Mouse (Mus musculus) embryonic facial prominence, embryonic 10.5 days (tissue): ENCODE data around the gene Lrrc34. TPM values are rescaled to one million over a fixed set of nuclear protein-coding genes. Genes with fewer than 3 reads are reported as not detected.

Experiments
- DNase-seq: peaks from one replicate; pipeline ENCODE4 v3.0.0-alpha.2; 2017; ENCODE audit warnings: low spot score
- H3K27ac ChIP-seq: fragments of 300-500 bp; sonication (generic); replicated peaks from 2 replicates; pipeline ENCODE4 v1.5.1; 2016; ENCODE audit warnings: mild to moderate bottlenecking
- H3K27me3 ChIP-seq: fragments of 300-500 bp; sonication (generic); replicated peaks from 2 replicates; pipeline ENCODE4 v1.6.1; 2016; ENCODE audit warnings: low read depth, mild to moderate bottlenecking; ENCODE audit not compliant: poor library complexity, severe bottlenecking
- H3K36me3 ChIP-seq: fragments of 300-500 bp; sonication (generic); replicated peaks from 2 replicates; pipeline ENCODE4 v1.6.1; 2016; ENCODE audit warnings: mild to moderate bottlenecking, moderate library complexity
- H3K4me1 ChIP-seq: fragments of 300-500 bp; sonication (generic); 2 replicates; pipeline ENCODE4 v1.6.1; 2016
- H3K4me3 ChIP-seq: fragments of 300-500 bp; sonication (generic); 2 replicates; pipeline ENCODE4 v1.5.1; 2016; ENCODE audit warnings: mild to moderate bottlenecking, moderate library complexity
- H3K9me3 ChIP-seq: fragments of 300-500 bp; sonication (generic); 2 replicates; pipeline ENCODE4 v1.6.1; 2016; ENCODE audit warnings: mild to moderate bottlenecking
- WGBS: fragments of 180-500 bp; shearing (Covaris S2); methylation state at CpG from one replicate; pipeline ENCODE4 v1.1.7; 2016; 5-methylcytosine and 5-hydroxymethylcytosine counted together
- polyA plus RNA-seq: library from polyadenylated mRNA; unstranded; fragments of >200 nt; fragmentation: Nextera tagmentation; extraction: Ambion mirVana; gene quantifications from 2 replicates; pipeline ENCODE4 v1.2.1, GENCODE M21; 2016

The Lrrc34 gene
- polyA plus RNA-seq: 2.4 and 3.0 TPM in 2 replicates

- Histone ChIP-seq H3K4me1 (peaks cover 28% of the 10 kb centered on the region), H3K27me3 (peaks cover 50% of the 10 kb centered on the region), H3K27ac (peak within 1 kb of the TSS; percentile 68), H3K36me3 (no peaks in the 10 kb centered on the region), H3K4me3 (peak within 1 kb of the TSS; percentile 58), H3K9me3 (no peaks in the 10 kb centered on the region)
- peak; percentile 85 for DNase-seq
- 2% methylated on average over 25 of the region's 25 CpGs for WGBS
Measured at GRCm38 (mm10) chr3:30647440-30648090, at the start of gene Lrrc34. Lrrc34 (minus strand) TSS chr3:30647869.

- whole genome bisulfite sequencing: 14% methylated on average over 2 of the region's 2 CpGs
- peak; percentile 72 for DNase-seq
Measured at GRCm38 (mm10) chr3:30696346-30696745, 48.7 kb upstream of the Lrrc34 start.

GRCm38 (mm10) chr3:30695661-30696060, 48.0 kb upstream of the Lrrc34 start:
- Histone ChIP-seq H3K4me3 (no peak overlapping the region), H3K4me1 (no peaks in the 10 kb centered on the region), H3K27ac (no peak overlapping the region), H3K36me3 (no peaks in the 10 kb centered on the region), H3K27me3 (no peaks in the 10 kb centered on the region), H3K9me3 (no peaks in the 10 kb centered on the region)
- 89% methylated on average over 2 of the region's 2 CpGs for WGBS
- DNase-seq: no peak

More at GRCm38 (mm10) chr3:30696346-30696745, 48.7 kb upstream of the Lrrc34 start:
- Histone ChIP-seq H3K36me3 (no peaks in the 10 kb centered on the region), H3K4me3 (no peak overlapping the region), H3K9me3 (no peaks in the 10 kb centered on the region), H3K27ac (no peak overlapping the region), H3K4me1 (no peaks in the 10 kb centered on the region), H3K27me3 (no peaks in the 10 kb centered on the region)

GRCm38 (mm10) chr3:30690976-30691375, 43.3 kb upstream of the Lrrc34 start:
- H3K9me3 ChIP-seq: no peaks in the 10 kb centered on the region
- no peak overlapping the region for H3K4me3 ChIP-seq
- no peaks in the 10 kb centered on the region for H3K27me3 ChIP-seq
- no peaks in the 10 kb centered on the region for H3K4me1 ChIP-seq
- 69% methylated on average over 7 of the region's 7 CpGs for WGBS
- H3K36me3 ChIP-seq: no peaks in the 10 kb centered on the region
- no peak overlapping the region for H3K27ac ChIP-seq
- DNase-seq: no peak

- Histone ChIP-seq H3K36me3 (no peaks in the 10 kb centered on the region), H3K27ac (no peak overlapping the region), H3K4me1 (no peaks in the 10 kb centered on the region), H3K4me3 (no peak overlapping the region), H3K27me3 (no peaks in the 10 kb centered on the region), H3K9me3 (no peaks in the 10 kb centered on the region)
- 72% methylated on average over 3 of the region's 3 CpGs for WGBS
- DNase-seq: no peak
Measured at GRCm38 (mm10) chr3:30687216-30687615, 39.5 kb upstream of the Lrrc34 start.

- 87% methylated on average over 6 of the region's 6 CpGs for WGBS
- H3K4me1 ChIP-seq: no peaks in the 10 kb centered on the region
- no peak overlapping the region for H3K4me3 ChIP-seq
- no peak for DNase-seq
- no peaks in the 10 kb centered on the region for H3K36me3 ChIP-seq
- no peaks in the 10 kb centered on the region for H3K27me3 ChIP-seq
- no peaks in the 10 kb centered on the region for H3K9me3 ChIP-seq
- no peak overlapping the region for H3K27ac ChIP-seq
Measured at GRCm38 (mm10) chr3:30683190-30683589, 35.5 kb upstream of the Lrrc34 start.

GRCm38 (mm10) chr3:30658486-30658885, 10.8 kb upstream of the Lrrc34 start:
- Histone ChIP-seq H3K4me3 (no peak overlapping the region), H3K4me1 (no peaks in the 10 kb centered on the region), H3K9me3 (no peaks in the 10 kb centered on the region), H3K27ac (no peak overlapping the region), H3K27me3 (no peaks in the 10 kb centered on the region), H3K36me3 (no peaks in the 10 kb centered on the region)
- 85% methylated on average over 9 of the region's 9 CpGs for WGBS
- DNase-seq: no peak

- H3K27ac ChIP-seq: no peak overlapping the region
- H3K27me3 ChIP-seq: peaks cover 11% of the 10 kb centered on the region
- DNase-seq: no peak
- 0 out of 2 replicates have a peak, but pooled peaks cover 3% of the 10 kb centered on the region for H3K4me1 ChIP-seq
- 84% methylated on average over 5 of the region's 5 CpGs for WGBS
- H3K9me3 ChIP-seq: no peaks in the 10 kb centered on the region
- no peaks in the 10 kb centered on the region for H3K36me3 ChIP-seq
- H3K4me3 ChIP-seq: no peak overlapping the region
Measured at GRCm38 (mm10) chr3:30655937-30656336, 8.3 kb upstream of the Lrrc34 start.

GRCm38 (mm10) chr3:30650062-30650841, 2.6 kb upstream of the Lrrc34 start:
- WGBS: under 1% methylated on average over 41 of the region's 41 CpGs
- peak; percentile 57 for DNase-seq
- Histone ChIP-seq H3K27ac (no peak overlapping the region), H3K27me3 (peaks cover 50% of the 10 kb centered on the region), H3K36me3 (no peaks in the 10 kb centered on the region), H3K4me1 (peaks cover 28% of the 10 kb centered on the region), H3K4me3 (peak overlapping the region; percentile 58), H3K9me3 (no peaks in the 10 kb centered on the region)

GRCm38 (mm10) chr3:30648466-30648865, 797 bp upstream of the Lrrc34 start:
- 93% methylated on average over 2 of the region's 2 CpGs for WGBS
- Histone ChIP-seq H3K4me3 (no peak overlapping the region), H3K4me1 (peaks cover 28% of the 10 kb centered on the region), H3K9me3 (no peaks in the 10 kb centered on the region), H3K27me3 (peaks cover 50% of the 10 kb centered on the region), H3K36me3 (no peaks in the 10 kb centered on the region), H3K27ac (no peak overlapping the region)
- no peak for DNase-seq

GRCm38 (mm10) chr3:30646761-30647160, 908 bp downstream of the Lrrc34 start:
- Histone ChIP-seq H3K36me3 (no peaks in the 10 kb centered on the region), H3K4me3 (peak overlapping the region; percentile 58; the same call in 1 of the 2 replicates), H3K27ac (no peak overlapping the region), H3K9me3 (no peaks in the 10 kb centered on the region), H3K4me1 (peaks cover 25% of the 10 kb centered on the region), H3K27me3 (peaks cover 48% of the 10 kb centered on the region)
- DNase-seq: no peak
- WGBS: 31% methylated on average over 8 of the region's 8 CpGs

GRCm38 (mm10) chr3:30644207-30644606, 3.5 kb downstream of the Lrrc34 start, which contains the start of gene Lrriq4:
Lrriq4 (plus strand) TSS chr3:30644507.
- no peaks in the 10 kb centered on the region for H3K9me3 ChIP-seq
- peaks cover 14% of the 10 kb centered on the region for H3K4me1 ChIP-seq
- no peak within 1 kb of the TSS for H3K4me3 ChIP-seq
- H3K27me3 ChIP-seq: peaks cover 22% of the 10 kb centered on the region
- 79% methylated on average over 2 of the region's 2 CpGs for WGBS
- H3K27ac ChIP-seq: no peak within 1 kb of the TSS
- no peaks in the 10 kb centered on the region for H3K36me3 ChIP-seq
- DNase-seq: no peak

GRCm38 (mm10) chr3:30635629-30636028, 12.0 kb downstream of the Lrrc34 start:
- Histone ChIP-seq H3K4me3 (no peak overlapping the region), H3K27ac (no peak overlapping the region), H3K36me3 (no peaks in the 10 kb centered on the region), H3K27me3 (no peaks in the 10 kb centered on the region), H3K4me1 (no peaks in the 10 kb centered on the region), H3K9me3 (no peaks in the 10 kb centered on the region)
- DNase-seq: no peak
- 82% methylated on average over 4 of the region's 4 CpGs for WGBS
